Mouse (Mus musculus) left cerebral cortex, postnatal 36 days (tissue): ENCODE results near the gene Hap1. TPM values are rescaled to one million over a fixed set of nuclear protein-coding genes. Genes with fewer than 3 reads are reported as not detected.

ENCODE experiments used
- DNase-seq, 2 experiments: peaks; one replicate each; pipeline ENCODE4 v3.0.0; 2021 to 2022; ENCODE audit warnings: low spot score in 2 of 2, mixed read lengths in 1 of 2
- intact Hi-C: fragments of 180-260 bp; cut with DNase I; formaldehyde crosslinking; loops from one replicate; pipeline ENCODE4 v1.15.1; 2025
- total RNA-seq, 2 experiments: library from RNA; stranded (reverse); gene quantifications; 2 replicates each; pipeline ENCODE4 v1.2.3; 2021

Gene Hap1
- 100 to 1,000 TPM in 1 of 2 experiments, 10 to 100 TPM in 1; 88.1 to 173 TPM for total RNA-seq

DNA sequence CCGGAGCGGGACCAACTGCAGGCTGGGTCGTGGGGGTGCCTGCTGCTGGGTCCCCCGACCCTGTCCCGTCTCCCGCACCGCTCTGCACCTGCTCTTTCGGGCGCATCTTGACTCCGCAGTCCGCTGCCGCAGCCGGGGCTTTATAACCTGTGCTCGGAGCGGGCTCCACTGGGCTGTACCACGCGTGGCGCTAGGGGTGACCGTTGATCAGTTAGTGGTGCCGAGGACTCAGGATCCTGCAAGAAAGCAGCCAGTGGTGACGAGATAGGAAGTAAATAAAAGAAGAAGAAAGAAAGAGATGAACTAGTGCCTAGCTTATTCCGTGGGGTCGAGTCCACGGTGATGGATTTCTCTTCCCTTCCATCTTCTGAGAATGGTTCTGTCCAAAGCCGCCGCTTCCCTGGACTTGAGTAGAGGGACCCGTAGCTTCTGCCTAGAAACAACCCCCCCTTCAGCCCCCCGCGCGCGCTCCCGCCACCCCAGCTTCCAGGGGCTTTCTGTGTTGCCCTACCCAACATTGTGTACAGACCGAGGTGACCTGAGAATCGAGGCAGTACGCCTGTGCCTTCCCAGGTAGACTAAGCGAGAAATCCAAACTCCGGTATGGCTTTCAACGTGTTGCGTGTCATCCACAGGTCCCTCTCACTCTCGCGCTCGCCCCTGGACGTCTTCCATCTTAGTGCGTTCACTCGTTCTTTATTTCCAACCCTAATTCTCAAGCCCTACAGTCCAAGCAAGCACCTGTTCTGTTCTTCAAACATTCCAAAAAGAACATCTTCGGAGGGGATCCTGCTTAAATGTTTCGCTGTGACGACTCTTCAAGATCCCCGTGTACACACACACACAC, at the start of gene Hap1:
TSS of gene Hap1 (minus strand) at position 157 of the 847 bp plus-strand sequence.
- DNase-seq = peak; percentile 75 to 78
- intact Hi-C loops = loop anchor here (5.0 to 10.0 kb wide), 3 partner anchors 34 to 339 kb away; partner anchors contain the start of genes Klhl11 and Zfp385c

DNA sequence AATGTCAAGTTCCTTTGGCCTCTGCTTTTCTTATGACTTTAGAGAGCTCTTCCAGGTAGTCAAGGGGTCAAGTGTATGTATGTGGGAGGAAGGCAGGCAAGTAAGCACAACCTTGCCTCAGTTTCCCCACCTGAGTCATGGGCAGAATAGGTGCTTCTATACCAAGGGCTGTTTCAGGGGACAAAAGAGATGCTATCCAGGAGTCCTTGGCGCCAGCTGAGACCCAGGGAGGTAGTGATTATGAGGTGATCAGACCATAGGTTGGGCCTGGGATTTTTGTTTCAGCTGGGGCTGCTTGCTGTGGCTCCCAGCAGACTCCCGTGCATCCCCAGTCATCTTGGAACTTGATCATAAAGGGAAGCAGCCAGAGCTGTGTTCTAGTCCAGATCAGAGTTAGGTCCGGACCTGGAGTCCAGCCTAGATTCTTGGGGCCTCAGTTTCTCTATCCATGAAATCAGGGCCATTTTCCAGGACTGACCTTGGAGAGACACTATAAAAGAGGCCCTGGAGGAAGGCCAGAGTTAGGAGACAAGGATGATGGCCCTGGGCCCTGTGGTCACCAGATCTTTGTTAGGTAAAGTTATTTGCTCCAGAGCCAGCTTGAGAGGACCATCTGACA, 48.6 kb upstream of the Hap1 start:
- intact Hi-C loops = no loop called here
- no peak for DNase-seq

DNA sequence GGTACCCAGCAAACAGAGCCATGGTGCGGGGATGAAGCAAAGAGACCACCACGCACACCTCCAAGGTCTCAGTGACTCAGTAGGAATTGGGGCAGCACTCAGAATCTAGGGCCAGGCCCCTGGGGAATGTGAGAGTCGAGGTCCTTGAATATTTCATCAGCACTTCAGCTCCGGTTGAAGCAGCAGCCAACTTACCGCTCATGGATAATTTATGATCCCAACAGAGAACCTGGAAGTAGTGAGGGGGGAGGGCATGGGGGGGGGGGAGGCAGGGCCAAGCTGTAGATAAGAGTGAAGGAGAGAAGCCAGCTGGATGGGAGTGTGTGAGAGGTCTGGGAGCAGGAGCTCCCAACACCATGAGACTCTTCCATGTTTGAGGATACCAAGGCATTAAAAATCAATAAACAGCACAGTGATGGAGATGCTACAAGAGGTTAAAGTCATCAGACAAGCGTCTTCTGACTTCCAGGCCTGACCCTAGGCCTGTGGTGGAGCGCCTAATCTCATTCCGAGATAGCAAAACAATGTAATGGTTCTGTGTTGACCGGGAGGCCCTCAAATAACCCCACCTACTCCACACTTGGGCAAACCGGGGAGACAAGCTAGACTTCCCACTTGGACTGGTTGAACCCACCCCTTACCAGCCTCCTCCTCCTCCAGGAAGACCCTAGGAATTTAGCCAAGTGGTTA, 47.7 kb upstream of the Hap1 start:
- intact Hi-C loops = no loop called here
- no peak for DNase-seq

DNA sequence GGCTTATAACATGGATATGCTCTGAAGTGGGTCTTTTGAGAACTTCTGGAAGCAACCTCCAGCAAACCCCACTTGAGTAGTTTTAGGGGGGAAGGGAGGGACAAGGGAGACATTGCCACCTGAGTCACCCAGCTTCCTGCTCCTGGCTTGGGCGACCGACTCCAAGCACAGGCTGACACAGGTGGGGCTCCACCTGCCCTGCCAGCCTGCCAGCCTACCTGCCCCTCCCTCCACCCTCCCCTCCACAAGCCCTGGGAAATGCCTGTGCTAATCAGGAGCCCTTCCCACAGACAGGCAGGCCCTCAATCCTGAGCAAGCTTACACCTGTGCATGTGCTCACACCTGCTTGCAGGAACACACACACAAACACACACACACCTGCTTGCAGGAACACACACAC, 46.8 kb upstream of the Hap1 start:
- no peak for DNase-seq
- intact Hi-C loops = no loop called here

DNA sequence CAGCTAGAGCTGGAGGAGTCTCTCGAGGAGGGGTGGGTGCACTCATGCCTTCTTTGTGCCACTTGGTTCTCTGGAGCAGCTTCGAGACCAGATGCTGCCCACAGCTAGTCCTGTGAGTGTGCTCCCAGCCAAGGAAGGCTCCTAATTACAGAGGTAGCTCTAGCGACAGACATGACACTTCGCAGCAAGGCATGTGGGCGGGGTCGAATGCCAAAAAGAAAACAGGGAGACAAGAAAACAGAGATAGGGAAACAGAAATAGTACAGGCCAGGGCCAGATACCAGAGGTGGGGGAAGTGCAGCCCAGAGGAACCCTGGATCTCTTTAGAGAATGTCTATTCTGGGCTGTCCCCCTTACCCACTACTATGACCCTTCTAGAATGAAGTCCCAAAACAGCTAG, 46.3 kb upstream of the Hap1 start:
- intact Hi-C loops = no loop called here
- no peak for DNase-seq

DNA sequence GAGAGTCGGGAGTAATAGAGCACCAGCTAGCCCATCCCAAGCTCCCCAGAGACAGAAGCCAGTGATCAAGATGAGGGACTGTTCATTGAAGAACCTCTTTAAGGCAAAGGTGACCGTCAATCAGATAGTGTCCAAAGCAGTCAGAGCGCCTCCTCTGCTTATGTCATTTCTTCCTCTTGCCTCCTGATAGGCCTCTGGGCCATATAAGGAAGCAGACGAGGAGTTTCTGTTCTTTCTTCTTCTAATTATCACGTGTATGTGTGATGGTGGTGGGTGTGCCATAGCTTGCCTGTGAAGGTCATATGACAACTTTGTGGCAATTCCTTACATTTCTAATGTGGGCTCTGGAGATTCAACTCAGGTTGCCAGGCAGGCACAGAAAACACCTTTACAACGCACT, 44.9 kb upstream of the Hap1 start:
- no peak for DNase-seq
- intact Hi-C loops = no loop called here

DNA sequence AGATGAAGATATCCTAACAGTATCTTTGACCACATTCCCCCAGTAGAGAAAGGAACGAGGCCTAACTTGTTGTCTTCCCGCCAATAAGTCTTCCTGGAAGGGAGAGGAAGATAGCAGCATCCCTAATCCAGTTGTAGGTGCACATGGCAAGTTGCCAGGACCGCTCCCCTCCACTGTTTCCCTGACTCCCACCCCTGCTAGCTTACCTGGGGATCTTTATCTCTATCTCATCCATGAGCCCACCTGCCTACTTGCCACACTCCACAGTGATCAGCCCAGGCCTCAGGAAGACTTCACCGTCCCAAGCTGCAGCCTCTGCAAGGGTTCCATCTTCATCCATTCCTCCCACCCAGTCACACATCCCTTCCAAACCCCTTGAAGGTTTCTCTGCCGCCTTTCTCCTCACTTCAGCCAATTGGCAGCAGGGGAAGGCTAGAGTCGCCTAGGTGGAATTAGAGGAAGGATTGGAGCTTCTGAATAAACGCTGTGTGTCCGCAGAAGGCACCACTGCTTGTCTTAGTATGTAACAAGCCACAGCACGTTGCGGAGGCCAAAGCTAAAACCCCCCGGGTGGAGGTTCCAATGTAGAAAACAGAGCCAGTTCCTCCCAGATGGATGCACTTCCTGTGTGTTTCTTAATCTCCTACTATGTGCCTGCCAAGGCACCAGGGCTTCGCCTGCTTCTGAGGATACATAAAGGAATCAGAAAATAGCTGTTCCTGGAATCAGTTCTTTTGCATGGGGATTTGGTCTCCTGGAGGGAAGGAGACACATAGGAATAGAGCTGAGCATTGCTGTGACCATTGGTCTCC, 44.0 kb upstream of the Hap1 start:
- intact Hi-C loops = no loop called here
- DNase-seq = no peak

DNA sequence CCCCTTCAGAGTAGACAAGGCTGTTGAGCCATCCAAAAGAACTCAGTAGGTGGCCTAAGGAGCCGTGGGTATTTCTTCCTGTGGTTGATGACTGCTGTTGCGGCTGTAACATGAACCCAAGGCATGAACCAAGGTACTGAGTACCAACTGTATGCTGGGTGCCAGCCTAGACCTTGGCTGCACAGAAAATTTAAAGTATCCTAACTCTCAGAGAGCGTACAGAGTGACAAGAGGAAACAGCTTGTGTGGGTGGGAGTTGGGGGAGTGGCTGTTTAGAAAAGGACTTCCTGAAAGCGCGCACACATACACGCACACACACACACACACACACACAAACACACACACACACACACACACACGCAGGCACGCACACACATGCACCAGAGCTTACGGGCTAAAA, 43.4 kb upstream of the Hap1 start:
- DNase-seq = no peak
- intact Hi-C loops = no loop called here

DNA sequence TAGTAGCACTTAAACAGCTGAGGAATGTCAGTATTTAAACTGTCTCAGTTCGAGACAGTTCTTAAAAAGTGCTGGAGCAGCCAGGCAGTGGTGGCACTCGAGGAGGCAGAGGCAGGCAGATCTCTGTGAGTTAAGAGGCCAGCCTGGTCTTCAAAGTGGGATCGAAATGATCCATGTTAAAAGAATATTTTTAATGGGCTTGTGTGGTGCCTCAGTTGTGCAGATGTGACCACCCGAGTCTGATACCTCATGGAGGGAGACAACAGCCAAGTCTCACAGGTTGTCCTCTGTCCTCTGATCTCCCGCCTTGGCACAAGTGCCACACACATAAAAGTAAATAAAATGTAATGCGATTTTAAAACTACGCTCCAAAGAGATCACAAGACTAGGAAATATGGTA, 42.6 kb upstream of the Hap1 start:
- DNase-seq = no peak
- intact Hi-C loops = no loop called here

DNA sequence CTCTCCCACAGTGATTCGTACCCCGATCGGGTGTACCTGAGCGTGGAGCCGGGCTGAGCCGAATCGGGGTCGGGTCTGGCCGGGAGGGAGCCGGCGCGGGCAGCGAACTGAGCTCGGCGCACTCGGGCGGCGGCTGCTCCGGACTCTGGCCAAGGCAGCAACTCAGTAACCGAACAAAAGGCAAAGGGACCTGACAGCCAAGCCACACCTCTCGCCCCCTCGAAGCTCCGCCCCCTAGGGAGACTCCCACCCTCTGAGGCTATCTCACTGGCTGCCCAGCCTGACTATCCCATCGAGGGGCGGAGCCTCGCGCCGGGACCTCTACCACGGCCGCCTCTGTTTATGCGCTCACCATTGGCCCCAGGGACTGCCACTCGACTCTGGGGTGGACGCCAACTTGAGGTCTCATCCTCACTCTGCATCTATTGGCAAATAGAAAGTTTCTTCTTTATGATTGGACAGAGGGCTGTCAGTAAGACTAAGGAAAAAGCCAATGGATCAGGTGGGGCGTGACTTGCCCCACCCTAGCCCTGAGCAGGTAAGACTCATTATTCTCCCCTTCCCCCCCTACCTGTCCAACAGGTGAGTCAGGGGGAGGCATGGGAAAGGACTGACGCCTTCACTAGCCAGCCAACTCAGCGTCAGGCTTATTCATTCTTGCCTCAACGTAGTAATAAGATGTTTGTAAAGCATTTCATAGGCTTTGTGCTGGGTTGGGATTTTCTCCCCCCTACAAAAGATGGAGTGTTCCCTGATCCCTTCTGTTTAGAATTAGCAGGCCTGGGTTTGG, 41.9 kb upstream of the Hap1 start, which contains the start of gene Jup:
TSS of gene Jup (minus strand) at position 164 of the 790 bp plus-strand sequence.
- DNase-seq = peak; percentile 99 to 100
- intact Hi-C loops = no loop called here

DNA sequence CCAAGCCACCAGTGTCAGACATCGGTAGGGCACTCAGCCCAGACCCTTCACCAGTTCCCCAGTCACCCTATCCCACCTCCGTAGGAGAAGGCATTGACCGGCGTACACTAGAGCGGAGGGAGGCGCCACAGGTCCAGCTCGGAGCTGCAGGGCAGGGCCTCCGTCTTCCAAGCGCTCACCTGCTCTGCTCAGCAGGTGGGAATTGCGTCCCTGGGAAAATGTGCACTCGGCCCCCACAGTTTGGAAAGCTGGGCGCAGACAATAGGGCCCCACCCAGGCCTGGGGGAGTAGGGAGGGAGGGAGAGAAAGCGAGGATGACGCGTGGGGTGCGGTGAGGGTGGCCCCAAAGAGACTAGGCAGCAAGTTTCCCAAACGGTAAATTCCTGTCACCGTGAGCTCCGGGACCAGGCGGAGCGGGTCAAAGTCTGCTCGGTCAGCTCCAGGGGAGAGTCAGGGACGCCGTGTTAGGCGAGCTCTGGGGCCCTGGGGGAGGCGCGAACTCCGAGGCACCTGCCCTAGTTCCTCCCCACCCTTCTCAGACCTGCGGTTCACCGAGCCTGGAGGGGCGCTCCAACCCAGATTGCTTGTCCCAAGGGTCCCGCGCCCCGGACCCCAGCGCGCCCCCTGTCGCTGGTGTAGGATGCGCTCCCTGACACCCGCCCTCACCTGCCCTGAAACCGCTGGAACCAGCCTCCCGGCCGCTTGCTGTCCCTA, 41.1 kb upstream of the Hap1 start:
- DNase-seq = no peak
- intact Hi-C loops = no loop called here

DNA sequence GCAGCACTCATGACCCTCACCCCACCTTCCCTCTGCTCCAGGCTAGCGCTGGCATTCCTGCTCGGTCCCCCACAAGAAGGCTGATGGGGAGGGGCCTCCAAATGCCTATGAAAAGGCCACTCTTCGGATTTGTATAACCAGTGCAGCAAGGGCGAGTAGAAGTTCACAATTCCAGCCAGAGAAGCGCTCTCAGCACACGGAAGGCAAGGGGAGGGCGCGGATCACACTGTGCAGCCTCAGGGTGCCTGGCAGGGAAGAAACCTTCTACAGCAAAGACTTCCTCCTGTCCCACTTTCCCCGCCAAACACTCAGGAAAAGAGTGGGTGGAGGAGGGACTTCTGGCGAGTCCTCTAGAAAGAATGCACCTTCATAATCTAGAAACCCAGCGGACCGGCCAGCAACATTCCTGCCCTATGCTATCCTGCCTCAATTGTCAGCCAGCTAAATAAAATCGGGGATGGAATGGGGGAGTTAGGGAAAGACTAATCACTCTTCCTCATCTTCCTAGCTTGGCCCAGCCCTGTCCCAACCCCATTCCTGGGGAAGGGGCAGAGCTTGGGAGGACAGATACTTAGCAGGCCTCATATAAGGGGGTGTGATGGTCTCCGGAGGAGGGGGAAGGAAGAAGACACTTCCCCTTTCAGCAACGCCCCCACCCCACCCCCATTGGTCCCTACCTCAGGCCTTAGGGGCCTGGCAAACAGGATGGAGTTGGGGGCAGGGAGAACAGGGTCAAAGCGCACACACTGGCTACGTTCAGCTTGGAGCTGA, 40.1 kb upstream of the Hap1 start:
- intact Hi-C loops = no loop called here
- DNase-seq = peak in 1 of 2 experiments; percentile 45

DNA sequence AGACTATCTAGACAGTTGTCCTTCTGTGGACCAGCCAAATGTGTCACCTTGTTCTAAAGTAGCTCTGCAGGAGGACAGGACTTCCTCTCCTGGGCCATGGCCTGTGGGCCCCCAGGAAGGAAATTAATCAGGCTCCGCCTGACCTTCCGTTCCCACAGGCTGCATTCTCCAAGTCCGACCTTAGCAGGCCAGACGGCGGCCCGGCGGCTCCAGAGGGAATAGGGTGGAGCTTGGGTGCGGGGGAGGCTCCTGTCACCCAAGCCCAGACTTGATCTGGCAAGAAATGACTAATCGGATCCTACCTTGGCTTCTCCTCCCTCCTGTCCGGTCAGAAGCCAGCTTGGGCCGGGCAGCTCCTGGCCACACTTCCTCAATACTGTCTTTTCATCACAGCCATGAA, 39.3 kb upstream of the Hap1 start:
- no peak for DNase-seq
- intact Hi-C loops = no loop called here

DNA sequence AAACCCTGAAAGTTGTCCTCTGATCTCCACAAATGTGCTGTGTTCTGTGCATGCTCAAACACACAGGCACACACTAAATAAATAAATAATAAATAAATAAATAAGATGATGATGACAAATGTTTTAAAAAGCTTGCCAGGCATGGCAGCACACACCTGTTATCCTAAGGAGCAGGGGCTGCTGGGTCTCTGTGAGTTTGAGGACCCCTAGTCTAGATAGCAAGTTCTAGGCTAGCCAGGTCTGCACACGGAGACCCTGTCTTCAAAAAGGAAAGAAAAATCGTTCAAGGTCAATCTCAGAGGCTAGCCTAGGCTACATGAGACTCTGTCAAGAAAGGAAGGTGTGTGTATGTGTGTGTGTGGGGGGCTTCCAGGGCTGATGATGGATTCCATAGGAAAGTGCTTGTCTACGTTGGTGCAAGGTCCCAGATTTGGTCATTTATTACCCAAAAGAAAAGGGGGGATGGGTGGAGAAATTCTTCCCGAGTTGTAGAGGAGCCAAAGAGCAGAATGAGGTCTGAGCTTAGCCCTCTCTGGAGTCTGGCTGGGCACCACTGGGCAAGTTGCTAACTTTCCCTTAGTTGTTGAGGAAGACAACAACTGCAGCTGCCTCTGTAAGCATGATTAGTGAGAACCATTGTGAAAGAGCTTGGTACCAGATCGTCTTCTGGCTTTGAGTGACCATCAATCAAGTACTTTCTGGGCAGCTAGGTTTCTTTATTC, 38.6 kb upstream of the Hap1 start:
- intact Hi-C loops = no loop called here
- no peak for DNase-seq

DNA sequence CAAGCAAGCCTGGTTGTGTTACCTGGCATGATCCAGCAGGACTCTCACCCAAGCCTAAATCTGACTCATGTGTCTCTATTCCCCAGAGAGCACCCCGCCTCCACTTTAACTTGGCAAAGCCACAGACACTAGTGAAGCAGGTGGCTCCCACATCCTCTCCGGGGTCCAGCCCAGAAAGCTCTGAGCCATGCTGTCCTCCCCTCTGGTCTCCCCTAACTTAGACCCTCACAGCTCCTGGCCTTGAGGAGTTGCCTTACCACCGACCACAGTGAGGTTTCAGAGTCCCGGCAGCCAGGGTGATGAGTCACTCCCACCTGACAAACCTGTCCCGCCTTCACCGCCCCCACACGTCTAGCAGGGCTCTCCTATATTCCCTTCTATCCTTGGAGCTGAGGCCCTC, 37.8 kb upstream of the Hap1 start:
- no peak for DNase-seq
- intact Hi-C loops = no loop called here

DNA sequence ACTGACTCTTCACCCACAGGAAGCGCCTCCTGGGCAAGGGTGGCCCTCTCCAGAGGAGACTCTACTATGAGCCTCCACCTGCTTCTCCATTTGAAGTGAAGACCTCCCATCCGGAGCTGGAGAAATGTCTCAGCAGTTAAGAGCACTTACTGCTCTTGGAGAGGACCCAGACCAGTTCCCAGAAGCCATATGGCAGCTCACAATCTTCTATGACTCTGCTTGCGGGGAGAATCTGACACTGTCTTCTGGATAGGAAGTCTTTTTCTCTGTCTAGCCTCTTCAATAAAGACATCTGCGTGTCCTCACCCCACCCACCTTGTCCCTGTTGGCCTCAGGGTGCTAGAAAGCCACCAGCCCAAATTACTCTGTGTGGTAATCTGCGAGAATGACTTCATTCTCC, 37.0 kb upstream of the Hap1 start:
- DNase-seq = no peak
- intact Hi-C loops = no loop called here

DNA sequence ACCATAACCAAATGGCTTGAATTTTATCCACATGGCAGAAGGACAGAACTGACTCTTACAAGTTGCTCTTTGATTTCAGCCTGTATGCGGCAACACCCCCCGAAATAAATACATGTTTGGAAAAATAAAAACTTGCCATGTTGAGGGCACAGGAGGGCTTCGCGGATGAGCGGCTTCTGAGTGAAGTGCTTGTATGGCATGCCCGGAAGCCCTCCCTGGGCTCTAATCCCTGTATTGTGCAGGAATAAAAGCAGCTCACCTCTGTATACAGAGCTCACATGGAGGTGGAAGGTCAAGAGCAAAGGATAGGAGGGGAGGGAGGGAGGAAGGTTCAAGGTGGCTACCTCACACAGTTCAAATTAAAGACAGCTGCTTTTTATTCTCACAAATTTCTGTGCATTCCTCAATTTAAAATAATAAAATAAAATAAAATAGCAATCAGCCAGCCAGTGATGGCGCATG, 36.0 kb upstream of the Hap1 start:
- intact Hi-C loops = no loop called here
- DNase-seq = no peak
